18 mouse cellular contexts compared by ENCODE assay signal in genomic region chr4:55032317-55032930, GRCm38 (mm10).
DNase-seq lines count a peak whose midpoint lies in the region; ATAC-seq and TF ChIP-seq lines count a peak whose summit lies in the region.
"Had no signal": no experiment of that assay in that cellular context is flagged by ENCODE, and none has a peak within 500 bp of the region (broad histone marks: within the 10 kb centered on the region; RNA-seq: fewer than 3 reads in every experiment).

No protein-coding gene starts in this region.

- H3K27me3 ChIP-seq in kidney, adult 2 months (replicated peaks; ENCODE audit: control insufficient read depth, insufficient read depth, low read length): no peaks in the 10 kb centered on the region
- H3K27me3 ChIP-seq in midbrain, embryonic 12.5 days: no peaks in the 10 kb centered on the region
- H3K27me3 ChIP-seq in midbrain, embryonic 13.5 days: no peaks in the 10 kb centered on the region
- H3K27me3 ChIP-seq: embryonic facial prominence, embryonic 13.5 days; heart, embryonic 15.5 days; hindbrain, embryonic 12.5 days; liver, embryonic 13.5 days; lung, embryonic 15.5 days had no signal

- no peak overlapping the region for H3K4me2 ChIP-seq in midbrain, embryonic 12.5 days (replicated peaks)
- H3K4me2 ChIP-seq in midbrain, embryonic 13.5 days (replicated peaks): no peak overlapping the region
- H3K4me2 ChIP-seq: embryonic facial prominence, embryonic 13.5 days; heart, embryonic 15.5 days; hindbrain, embryonic 12.5 days; liver, embryonic 13.5 days; lung, embryonic 15.5 days had no signal

- no peak for ATAC-seq in midbrain, embryonic 12.5 days (ENCODE audit: low FRiP score, low read depth)
- no peak for ATAC-seq in midbrain, embryonic 13.5 days
- ATAC-seq: CD4-positive, CD25-positive, alpha-beta regulatory T cell, adult 4 months had no signal

- intact Hi-C loops in gastrocnemius, adult 2 months (cut with DNase I): loop anchor here (5.0 to 10.0 kb wide), 2 partner anchors 85 to 132 kb away; partner anchors contain the start of gene Zfp462
- intact Hi-C loops in gastrocnemius, postnatal 36 days (cut with DNase I): no loop called here

- DNase-seq in adrenal gland, adult (ENCODE audit: inconsistent age in 2 of 2, low spot score in 1 of 2): peak; percentile 38 to 85
- DNase-seq in adrenal gland, postnatal 25 days: no peak
- DNase-seq in gastrocnemius, adult 2 months: no peak
- DNase-seq in gastrocnemius, postnatal 36 days: no peak
- DNase-seq in kidney, adult 2 months: peak; percentile 66
- no peak for DNase-seq in kidney, adult 18-20 months
- DNase-seq: cerebellum, adult 9-11 months; liver, embryonic 13.5 days; thymus, postnatal 36 days had no signal

- H3K36me3 ChIP-seq in kidney, adult 2 months (ENCODE audit: control insufficient read depth, insufficient read depth, low read length): no peaks in the 10 kb centered on the region
- peaks cover 69% of the 10 kb centered on the region for H3K36me3 ChIP-seq in midbrain, embryonic 12.5 days
- H3K36me3 ChIP-seq in midbrain, embryonic 13.5 days: peaks cover 42% of the 10 kb centered on the region
- H3K36me3 ChIP-seq: G1E; heart, embryonic 15.5 days; liver, embryonic 13.5 days had no signal

- H3K4me3 ChIP-seq in gastrocnemius, adult 2 months: no peak overlapping the region
- no peak overlapping the region for H3K4me3 ChIP-seq in kidney, adult 2 months (ENCODE audit: insufficient read depth, low read depth, low read length)
- no peak overlapping the region for H3K4me3 ChIP-seq in midbrain, embryonic 12.5 days
- no peak overlapping the region for H3K4me3 ChIP-seq in midbrain, embryonic 13.5 days (replicated peaks)
- H3K4me3 ChIP-seq: embryonic facial prominence, embryonic 13.5 days; heart, embryonic 15.5 days; hindbrain, embryonic 12.5 days; limb, embryonic 10.5 days; liver, embryonic 13.5 days; lung, embryonic 15.5 days had no signal

- WGBS in kidney, adult 2 months: 63% methylated on average over 8 of the region's 8 CpGs
- WGBS in midbrain, embryonic 12.5 days: 84% methylated on average over 8 of the region's 8 CpGs
- WGBS in midbrain, embryonic 13.5 days: 81% methylated on average over 8 of the region's 8 CpGs

- no peaks in the 10 kb centered on the region for H3K4me1 ChIP-seq in kidney, adult 2 months (ENCODE audit: control insufficient read depth, insufficient read depth, low read length)
- H3K4me1 ChIP-seq in midbrain, embryonic 12.5 days: peaks cover 5% of the 10 kb centered on the region; the same call in 1 of the 2 replicates
- H3K4me1 ChIP-seq in midbrain, embryonic 13.5 days (replicated peaks): 0 out of 2 replicates have a peak, but pooled peaks cover 4% of the 10 kb centered on the region
- H3K4me1 ChIP-seq: hindbrain, embryonic 12.5 days; liver, embryonic 13.5 days had no signal

- H3K27ac ChIP-seq in gastrocnemius, adult 2 months: peak overlapping the region; percentile 40; the same call in 1 of the 2 replicates
- no peak overlapping the region for H3K27ac ChIP-seq in kidney, adult 2 months (ENCODE audit: insufficient read depth, low read depth, low read length)
- H3K27ac ChIP-seq in midbrain, embryonic 12.5 days (replicated peaks): 0 out of 2 replicates have a peak overlapping the region, but pooled peaks have one; percentile 5
- H3K27ac ChIP-seq in midbrain, embryonic 13.5 days: no peak overlapping the region
- H3K27ac ChIP-seq: embryonic facial prominence, embryonic 13.5 days; heart, embryonic 15.5 days; hindbrain, embryonic 12.5 days; limb, embryonic 10.5 days; liver, embryonic 13.5 days; lung, embryonic 15.5 days had no signal

- TF ChIP-seq CTCF in gastrocnemius, adult 2 months (IDR thresholded peaks at IDR 0.05): no peak
- TF ChIP-seq CTCF in kidney, adult 2 months (conservative IDR thresholded peaks at IDR 0.05; ENCODE audit: insufficient read depth, insufficient read length, low read depth, low read length): no peak

- no peaks in the 10 kb centered on the region for H3K9me3 ChIP-seq in midbrain, embryonic 12.5 days
- no peaks in the 10 kb centered on the region for H3K9me3 ChIP-seq in midbrain, embryonic 13.5 days
- H3K9me3 ChIP-seq: embryonic facial prominence, embryonic 13.5 days; heart, embryonic 15.5 days; hindbrain, embryonic 12.5 days; limb, embryonic 10.5 days; liver, embryonic 13.5 days; lung, embryonic 15.5 days had no signal

- no peak overlapping the region for H3K9ac ChIP-seq in midbrain, embryonic 12.5 days (replicated peaks)
- no peak overlapping the region for H3K9ac ChIP-seq in midbrain, embryonic 13.5 days (replicated peaks)
- H3K9ac ChIP-seq: embryonic facial prominence, embryonic 13.5 days; heart, embryonic 15.5 days; hindbrain, embryonic 12.5 days; liver, embryonic 13.5 days; lung, embryonic 15.5 days had no signal

- TF ChIP-seq POLR2A in kidney, adult 2 months (IDR thresholded peaks at IDR 0.05; ENCODE audit: low read depth, low read length): no peak

Comparison
In these comparisons a context has a peak if more than half of its experiments do, and no peak if none do; other contexts are left out.
1. DNase-seq: peak in adrenal gland, adult (2 of 2) and kidney, adult 2 months (single experiment); none in adrenal gland, postnatal 25 days (single experiment), gastrocnemius, adult 2 months (single experiment), gastrocnemius, postnatal 36 days (0 of 2) and kidney, adult 18-20 months (single experiment).
2. H3K27ac ChIP-seq: peak in gastrocnemius, adult 2 months (single experiment) and midbrain, embryonic 12.5 days (single experiment); none in kidney, adult 2 months (single experiment) and midbrain, embryonic 13.5 days (single experiment).